Mouse (Mus musculus) layer of hippocampus, postnatal 14 days (tissue): ENCODE measurements at regions not wholly inside any gene's neighbourhood (a gene's known extent, or its start where the extent isn't known, plus 50 kb on each side); places are given as distances from the start of the nearest gene placed in this dataset.
"Not testable (repeated sequence)": the region's sequence is repeated elsewhere in the genome, so short reads cannot be mapped to it uniquely, and the experiment has no call there.

Source experiments
- DNase-seq, 2 experiments: peaks; one replicate each; pipeline ENCODE4 v3.0.0; 2021 to 2022; ENCODE audit warnings: low spot score in 2 of 2, mixed read lengths in 1 of 2

- not testable (repeated sequence) for DNase-seq
Observed at GRCm38 (mm10) chr7:59797212-59797611, 207.6 kb downstream of the Snurf start.

DNA sequence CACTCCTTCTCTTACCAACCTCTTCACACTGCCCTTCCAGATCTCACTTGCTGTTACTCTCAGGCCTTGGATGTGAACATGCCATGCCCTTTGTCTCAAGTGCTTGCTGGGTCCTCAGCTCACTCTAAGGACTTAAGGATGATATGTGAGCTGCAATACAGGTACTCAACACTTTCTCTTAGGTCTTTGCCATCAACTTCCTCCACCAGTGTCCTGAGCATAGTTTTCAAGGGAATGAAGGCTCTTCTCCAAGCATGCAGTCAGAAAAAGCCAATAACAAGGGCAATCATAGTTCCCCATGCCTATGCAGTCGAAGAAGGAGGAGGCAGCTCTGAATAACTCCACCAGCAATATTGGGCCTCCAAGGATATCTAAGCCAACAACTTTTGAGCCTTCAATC, 235.1 kb downstream of the Snurf start:
- not testable (repeated sequence) for DNase-seq

GRCm38 (mm10) chr7:59768641-59769040, 236.2 kb downstream of the Snurf start:
- peak; percentile 3 to 4 for DNase-seq

GRCm38 (mm10) chr7:59767325-59767724, 237.5 kb downstream of the Snurf start:
- DNase-seq: not testable (repeated sequence)
